Mouse (Mus musculus) embryo, embryonic 10.5 days (tissue): ENCODE data around the gene Gm45837.
"Not testable (repeated sequence)": the region's sequence is repeated elsewhere in the genome, so short reads cannot be mapped to it uniquely, and the experiment has no call there.

ENCODE experiments used
- DNase-seq: peaks from one replicate; pipeline ENCODE4 v3.0.0-alpha.2; 2015; ENCODE audit warnings: low spot score

Gene Gm45837

GRCm38 (mm10) chr7:101551530-101551929, 140.8 kb downstream of the Gm45837 start:
- no peak for DNase-seq

DNA sequence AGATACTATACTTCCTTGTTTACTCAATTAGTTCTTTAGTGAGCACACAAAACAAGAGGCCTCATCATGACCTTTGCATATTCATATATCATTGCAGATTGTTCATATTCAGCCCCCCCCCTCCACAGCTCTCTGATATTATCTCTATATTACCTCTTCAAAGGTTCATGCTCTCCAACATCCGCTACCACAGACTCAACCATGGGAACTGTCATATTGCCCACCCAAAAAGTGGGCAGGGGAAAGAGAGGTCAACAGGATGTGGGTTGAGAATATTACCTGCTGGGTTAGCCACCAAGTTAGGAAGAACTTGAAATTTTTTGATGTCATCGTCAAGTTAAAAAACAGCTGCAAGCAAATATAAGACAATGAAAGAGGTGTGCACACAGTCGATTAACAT, 144.8 kb downstream of the Gm45837 start:
- not testable (repeated sequence) for DNase-seq

GRCm38 (mm10) chr7:101557391-101557790, 146.7 kb downstream of the Gm45837 start:
- no peak for DNase-seq

- DNase-seq, result not testable (repeated sequence)
Measured at GRCm38 (mm10) chr7:101559393-101559792, 148.7 kb downstream of the Gm45837 start.
